Mouse (Mus musculus) testis, adult 2 months (tissue): ENCODE measurements around the gene Ilf2. TPM values are rescaled to one million over a fixed set of nuclear protein-coding genes. Genes with fewer than 3 reads are reported as not detected.

Experiments used
- H3K27ac ChIP-seq: fragments of 200-500 bp; 2 replicates; pipeline ENCODE4 v1.5.1; 2012; ENCODE audit warnings: low read depth, low read length; ENCODE audit not compliant: control insufficient read depth, insufficient read depth
- H3K27me3 ChIP-seq: fragments of 200-500 bp; 2 replicates; pipeline ENCODE4 v1.6.1; 2012; ENCODE audit warnings: mild to moderate bottlenecking, low read length, moderate library complexity; ENCODE audit not compliant: control insufficient read depth, insufficient read depth
- H3K36me3 ChIP-seq: fragments of 200-500 bp; 2 replicates; pipeline ENCODE4 v1.6.1; 2012; ENCODE audit warnings: mild to moderate bottlenecking, low read length; ENCODE audit not compliant: control insufficient read depth, insufficient read depth
- H3K4me1 ChIP-seq: fragments of 200-500 bp; 2 replicates; pipeline ENCODE4 v1.6.1; 2012; ENCODE audit warnings: low read length; ENCODE audit not compliant: control insufficient read depth, insufficient read depth
- H3K4me3 ChIP-seq: fragments of 200-500 bp; 2 replicates; pipeline ENCODE4 v1.5.1; 2012; ENCODE audit warnings: low read depth, mild to moderate bottlenecking, low read length, moderate library complexity, mixed read lengths; ENCODE audit not compliant: control insufficient read depth
- CTCF ChIP-seq: fragments of 200-500 bp; IDR thresholded peaks from 2 replicates; pipeline ENCODE4 v1.5.1; 2012; ENCODE audit warnings: low read depth, mild to moderate bottlenecking, inconsistent platforms, low read length, moderate library complexity; ENCODE audit not compliant: control insufficient read depth, insufficient read depth, insufficient replicate concordance
- POLR2A ChIP-seq: fragments of 200-500 bp; IDR thresholded peaks from 2 replicates; pipeline ENCODE4 v1.6.1; 2012; ENCODE audit warnings: low read depth, mild to moderate bottlenecking, inconsistent platforms, low read length, moderate library complexity; ENCODE audit not compliant: control insufficient read depth
- polyA plus RNA-seq: library from polyadenylated mRNA; depleted of rRNA; stranded (reverse); fragments of >200 nt; gene quantifications from 2 replicates; pipeline ENCODE4 v1.2.3, GENCODE M21; 2012

The Ilf2 gene
- polyA plus RNA-seq, 1 experiment, result 33.2 TPM

DNA sequence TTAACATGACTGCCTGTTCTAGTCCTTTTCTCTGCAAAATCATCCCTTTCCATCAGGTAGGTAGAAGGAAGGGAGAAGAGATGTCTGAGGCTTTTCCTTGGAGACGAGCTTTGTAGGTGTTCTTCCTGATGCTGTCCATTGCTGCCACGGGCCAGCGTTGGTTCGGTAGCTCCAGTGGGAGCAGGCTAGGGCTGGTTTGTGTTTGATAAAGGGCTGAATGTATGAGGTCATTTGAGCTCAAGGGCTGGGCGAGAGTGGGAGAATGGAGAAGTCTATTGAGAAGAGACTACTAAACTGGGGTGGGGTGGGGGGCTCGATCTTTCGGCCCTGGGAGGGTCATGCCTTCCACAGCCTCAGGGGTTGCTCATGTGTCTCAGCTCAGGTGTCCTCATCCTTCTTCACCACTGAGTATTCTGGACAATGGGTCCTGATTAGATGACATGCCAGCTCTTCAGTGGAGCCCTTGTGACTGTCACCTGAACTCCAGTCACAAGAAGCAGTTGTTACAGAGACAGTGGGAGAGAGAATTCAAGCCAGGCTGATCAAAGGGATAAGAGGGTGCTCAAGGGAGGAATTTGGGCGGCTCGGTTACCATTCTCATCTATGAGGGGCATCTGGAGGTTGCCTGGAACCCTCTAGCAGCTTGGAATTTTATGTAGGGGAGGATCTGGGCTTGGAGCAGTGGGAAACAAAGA is 37.2 kb downstream of the Ilf2 start:
- H3K27ac ChIP-seq, result no peak overlapping the region
- no peaks in the 10 kb centered on the region for H3K27me3 ChIP-seq
- no peaks in the 10 kb centered on the region for H3K36me3 ChIP-seq
- TF ChIP-seq POLR2A (no peak), CTCF (no peak)
- H3K4me3 ChIP-seq, result no peak overlapping the region
- peaks cover 17% of the 10 kb centered on the region for H3K4me1 ChIP-seq

DNA sequence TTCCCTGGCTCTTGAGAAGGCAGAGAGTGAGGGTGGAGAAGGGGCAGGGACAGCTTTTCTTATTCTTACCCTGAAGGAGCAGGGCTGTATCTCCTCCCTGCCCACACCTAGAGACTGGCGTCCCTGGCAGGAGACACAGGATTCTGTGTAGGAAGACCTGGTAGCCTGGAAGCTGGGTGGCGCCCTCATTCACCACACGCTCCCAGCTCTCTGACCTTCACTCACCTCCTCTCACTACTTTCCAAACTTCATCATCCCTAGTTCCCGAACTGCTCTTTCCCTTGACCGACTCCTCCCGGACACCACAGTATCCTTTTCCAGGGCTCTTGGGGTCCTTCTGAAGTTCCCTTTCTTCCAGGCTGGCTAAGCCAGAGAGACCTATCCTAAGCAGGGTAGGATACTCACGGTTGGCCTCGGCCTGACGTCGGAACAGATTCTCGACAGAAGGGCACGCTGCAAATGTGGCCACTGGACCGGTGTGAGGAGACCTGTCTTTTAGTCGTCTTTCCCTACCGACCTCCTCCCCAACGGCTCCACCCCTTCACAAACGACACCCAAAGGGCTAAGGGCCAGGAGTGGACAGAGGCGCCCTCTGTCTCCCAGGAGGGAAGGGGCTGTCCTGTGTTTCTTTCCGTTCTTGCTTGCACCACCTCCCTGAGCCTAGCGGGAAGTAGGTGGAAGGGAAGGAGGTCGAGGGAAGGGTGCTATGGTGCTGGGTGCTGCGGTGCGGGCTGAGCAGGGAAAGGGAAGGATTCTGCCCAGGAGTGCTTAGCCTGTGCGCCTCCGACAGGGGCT is 38.1 kb downstream of the Ilf2 start, which contains the start of the genes S100a1 and S100a13:
Gene S100a1, minus strand, starts transcription at position 597 of the 795 bp plus-strand sequence.
Gene S100a13, plus strand, starts transcription at position 640 of the 795 bp plus-strand sequence.
- Histone ChIP-seq H3K4me1 (peaks cover 17% of the 10 kb centered on the region), H3K36me3 (no peaks in the 10 kb centered on the region), H3K4me3 (peak within 1 kb of the TSS; percentile 54), H3K27me3 (no peaks in the 10 kb centered on the region), H3K27ac (peak within 1 kb of the TSS; percentile 43; the same call in 1 of the 2 replicates)
- TF ChIP-seq CTCF (no peak), POLR2A (peak; percentile 38; the same call in 1 of the 2 replicates)

DNA sequence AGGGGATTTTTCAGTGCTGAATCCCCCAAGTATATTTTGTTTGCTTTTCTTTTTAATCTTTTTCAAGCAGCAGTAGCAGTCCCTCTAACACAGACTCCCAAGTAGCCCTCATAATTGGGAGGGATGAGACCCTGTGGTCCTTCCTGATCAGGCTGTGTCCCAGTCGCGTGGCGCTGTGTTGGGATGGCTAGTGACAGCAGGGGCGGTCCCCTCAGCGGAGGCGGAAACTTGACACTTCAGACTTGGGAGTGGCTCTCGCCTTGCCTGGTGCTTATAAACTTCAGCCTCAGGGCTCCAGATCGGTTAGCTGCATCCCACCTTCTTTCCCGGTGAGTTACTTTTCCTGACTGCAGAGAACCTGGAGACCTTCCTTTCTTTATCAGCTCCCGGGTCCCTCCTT is 38.8 kb downstream of the Ilf2 start:
- H3K36me3 ChIP-seq, result no peaks in the 10 kb centered on the region
- TF ChIP-seq CTCF (no peak), POLR2A (no peak)
- H3K27ac ChIP-seq, result 0 out of 2 replicates have a peak overlapping the region, but pooled peaks have one; percentile 43
- peak overlapping the region; percentile 54 for H3K4me3 ChIP-seq
- H3K4me1 ChIP-seq, result peaks cover 17% of the 10 kb centered on the region
- no peaks in the 10 kb centered on the region for H3K27me3 ChIP-seq

DNA sequence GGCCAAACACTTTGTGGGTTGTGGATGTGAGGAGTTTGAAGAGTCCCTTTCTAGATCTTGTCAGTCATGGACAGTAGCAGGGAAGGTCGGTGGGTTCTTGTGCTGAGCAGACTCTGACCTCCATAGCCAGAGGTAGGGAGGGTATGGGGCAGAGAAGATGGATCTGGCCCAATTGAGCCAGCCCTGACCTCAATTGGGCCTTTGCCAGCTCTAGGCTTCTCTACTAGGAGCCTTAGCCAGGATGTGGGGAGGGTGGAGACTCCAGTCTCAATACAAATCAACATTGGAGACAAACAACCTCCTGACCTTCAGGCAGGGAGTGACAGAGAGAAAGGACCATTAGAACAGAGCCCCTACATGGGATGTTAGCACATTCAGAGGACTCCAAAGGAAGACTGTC is 39.3 kb downstream of the Ilf2 start:
- TF ChIP-seq POLR2A, result no peak
- Histone ChIP-seq H3K27ac (no peak overlapping the region), H3K27me3 (no peaks in the 10 kb centered on the region), H3K36me3 (no peaks in the 10 kb centered on the region), H3K4me1 (peaks cover 17% of the 10 kb centered on the region), H3K4me3 (peak overlapping the region; percentile 54)

DNA sequence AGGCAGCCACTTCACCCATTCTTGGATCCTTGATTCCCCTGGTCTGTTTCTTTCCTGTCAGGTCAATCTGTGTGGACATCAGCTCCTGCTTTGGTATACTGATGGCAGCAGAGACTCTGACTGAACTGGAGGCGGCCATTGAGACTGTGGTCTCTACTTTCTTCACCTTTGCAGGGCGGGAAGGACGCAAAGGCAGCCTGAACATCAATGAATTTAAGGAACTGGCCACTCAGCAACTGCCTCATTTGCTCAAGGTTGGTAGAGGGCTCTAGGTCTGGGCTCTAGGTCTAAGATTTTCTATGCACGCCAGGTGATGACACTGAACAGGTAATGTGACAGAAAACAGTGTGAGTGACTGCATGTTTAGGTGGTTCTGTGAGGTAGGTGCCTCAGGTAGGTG is 39.9 kb downstream of the Ilf2 start:
- TF ChIP-seq POLR2A (no peak), CTCF (no peak)
- H3K27me3 ChIP-seq, result no peaks in the 10 kb centered on the region

DNA sequence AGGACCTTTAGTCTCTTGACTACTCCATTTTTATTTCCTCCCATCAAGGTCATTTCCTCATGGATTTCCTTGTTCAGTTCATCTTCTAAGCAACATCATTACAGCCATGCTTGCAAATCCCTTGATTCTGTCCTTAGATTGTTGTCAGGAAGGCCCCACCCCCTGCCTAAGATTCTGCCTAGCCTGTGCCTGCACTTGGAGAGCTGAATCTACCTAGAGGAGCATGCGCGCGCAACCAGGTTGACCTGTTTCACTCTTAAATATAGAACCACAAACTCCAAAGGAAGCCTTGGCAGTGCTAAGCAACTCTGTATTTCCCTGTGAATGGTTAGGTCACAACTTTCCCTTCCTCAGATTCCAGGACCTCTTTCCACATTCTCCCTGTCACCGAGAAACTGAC is 41.8 kb downstream of the Ilf2 start:
- TF ChIP-seq CTCF (no peak), POLR2A (no peak)
- no peak overlapping the region for H3K27ac ChIP-seq
- no peaks in the 10 kb centered on the region for H3K36me3 ChIP-seq
- H3K4me3 ChIP-seq, result no peak overlapping the region
- peaks cover 17% of the 10 kb centered on the region for H3K4me1 ChIP-seq
- H3K27me3 ChIP-seq, result no peaks in the 10 kb centered on the region

More for the DNA sequence above, 39.9 kb downstream of the Ilf2 start:
- Histone ChIP-seq H3K27ac (no peak overlapping the region), H3K4me3 (no peak overlapping the region), H3K4me1 (peaks cover 17% of the 10 kb centered on the region), H3K36me3 (no peaks in the 10 kb centered on the region)

DNA sequence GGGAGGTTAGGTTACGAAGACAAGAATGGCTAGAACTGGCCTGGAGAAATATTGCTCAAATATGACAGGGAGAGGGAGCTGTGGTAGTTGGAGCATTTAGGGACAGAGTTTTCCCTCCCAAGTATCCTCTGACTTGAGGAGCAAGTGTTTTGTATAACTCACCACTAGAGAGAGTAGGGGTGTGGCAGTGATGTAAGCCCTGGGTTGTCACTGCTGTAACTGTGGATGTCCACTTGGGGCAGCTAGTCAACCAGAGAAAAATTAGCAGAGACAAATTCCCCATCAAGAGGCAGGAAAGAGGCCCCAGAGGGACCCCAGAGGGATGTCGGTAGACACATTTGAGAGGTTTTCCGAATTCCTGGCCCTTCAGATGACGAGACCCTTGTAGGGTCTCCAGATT is 49.5 kb downstream of the Ilf2 start:
- TF ChIP-seq CTCF (no peak), POLR2A (no peak)
- no peak overlapping the region for H3K4me3 ChIP-seq
- no peaks in the 10 kb centered on the region for H3K36me3 ChIP-seq
- H3K4me1 ChIP-seq, result no peaks in the 10 kb centered on the region
- no peaks in the 10 kb centered on the region for H3K27me3 ChIP-seq
- no peak overlapping the region for H3K27ac ChIP-seq
